Mouse (Mus musculus) myocyte (in vitro differentiated cells): ENCODE measurements around the gene Hadhb.

Experiments used
- CEBPB ChIP-seq: IDR thresholded peaks from 2 replicates; pipeline ENCODE4 v1.6.1; 2011; ENCODE audit warnings: mild to moderate bottlenecking, moderate library complexity; ENCODE audit not compliant: poor library complexity, insufficient read depth, severe bottlenecking
- E2F4 ChIP-seq: IDR thresholded peaks from one replicate; pipeline ENCODE4 v1.6.1; 2011; ENCODE audit warnings: mild to moderate bottlenecking, control low read depth, moderate library complexity; ENCODE audit not compliant: insufficient read depth
- MAX ChIP-seq: IDR thresholded peaks from one replicate; pipeline ENCODE4 v1.6.1; 2011; ENCODE audit warnings: low read depth, mild to moderate bottlenecking, control low read depth
- MYOD1 ChIP-seq, 3 experiments: IDR thresholded peaks; one replicate each; pipeline ENCODE4 v1.6.1; 2011; ENCODE audit warnings: control low read depth in 2 of 3, low read depth in 2 of 3, mild to moderate bottlenecking in 2 of 3, moderate library complexity in 1 of 3; ENCODE audit not compliant: insufficient read length in 2 of 3, control insufficient read depth in 1 of 3
- POLR2A ChIP-seq: IDR thresholded peaks from one replicate; pipeline ENCODE4 v1.6.1; 2011; ENCODE audit warnings: low read depth, mild to moderate bottlenecking, control low read depth, moderate library complexity; ENCODE audit not compliant: insufficient read length
- POLR2AphosphoS2 ChIP-seq: IDR thresholded peaks from one replicate; pipeline ENCODE4 v1.6.1; 2011; ENCODE audit warnings: low read depth, control low read depth; ENCODE audit not compliant: insufficient read length
- REST ChIP-seq: IDR thresholded peaks from one replicate; pipeline ENCODE4 v1.6.1; 2011; ENCODE audit warnings: mild to moderate bottlenecking, control low read depth, moderate library complexity; ENCODE audit not compliant: insufficient read depth, insufficient read length
- SRF ChIP-seq: IDR thresholded peaks from one replicate; pipeline ENCODE4 v1.6.1; 2011; ENCODE audit warnings: low read depth; ENCODE audit not compliant: control insufficient read depth, insufficient read length
- TCF12 ChIP-seq: IDR thresholded peaks from one replicate; pipeline ENCODE4 v1.6.1; 2011; ENCODE audit warnings: mild to moderate bottlenecking, control low read depth; ENCODE audit not compliant: poor library complexity, insufficient read depth, severe bottlenecking
- TCF3 ChIP-seq: IDR thresholded peaks from one replicate; pipeline ENCODE4 v1.6.1; 2011; ENCODE audit warnings: low read depth, control low read depth; ENCODE audit not compliant: insufficient read length

- no peak for TF ChIP-seq POLR2A
- no peak for TF ChIP-seq MAX
- TF ChIP-seq MYOD1 (IDR thresholded peaks at IDR 0.05; ENCODE audit: control insufficient read depth in 1 of 3, insufficient read length in 2 of 3, low read depth in 2 of 3) = no peak
- no peak for TF ChIP-seq E2F4
- TF ChIP-seq TCF3 = no peak
- no peak for TF ChIP-seq REST
- TF ChIP-seq CEBPB = no peak
- no peak for TF ChIP-seq POLR2AphosphoS2
- TF ChIP-seq TCF12 = no peak
- TF ChIP-seq SRF = no peak
Measured at GRCm38 (mm10) chr5:30214889-30215288, 59.8 kb downstream of the Hadhb start.
